ENCODE assay signal across 8 mouse cellular contexts in the genomic region with DNA sequence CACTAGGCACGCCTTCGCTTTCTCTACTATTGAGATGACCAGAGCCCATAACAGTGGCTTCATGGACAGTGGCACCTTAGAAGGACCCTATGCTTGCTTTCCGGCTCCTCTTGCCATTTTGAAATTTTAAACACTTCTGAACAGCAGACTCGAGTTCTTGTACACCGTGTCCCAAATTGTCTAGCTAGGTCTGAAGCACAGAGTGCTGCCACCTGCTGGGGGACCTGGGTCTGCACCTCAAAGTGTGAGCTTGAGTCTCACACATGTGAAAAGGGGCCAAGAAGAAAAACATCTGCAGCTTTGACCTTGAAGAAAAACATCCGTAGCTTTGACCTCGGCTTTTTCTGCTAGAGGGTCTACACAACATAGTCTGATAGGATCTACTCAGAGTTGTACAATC. TPM values are rescaled to one million over a fixed set of nuclear protein-coding genes. Genes with fewer than 3 reads are reported as not detected.
DNase-seq lines count a peak whose midpoint lies in the region; ATAC-seq and TF ChIP-seq lines count a peak whose summit lies in the region.

No protein-coding gene starts in this region.

- peak; percentile 87 for TF ChIP-seq CTCF in embryonic fibroblast, embryonic 13.5 days (IDR thresholded peaks at IDR 0.05; ENCODE audit: borderline replicate concordance, insufficient read depth, low read length)
- TF ChIP-seq CTCF in small intestine, adult 2 months (IDR thresholded peaks at IDR 0.05; ENCODE audit: extremely low read depth, insufficient read length, insufficient replicate concordance, low read depth, low read length), result peak; percentile 91; the same call in 1 of the 2 replicates

- ATAC-seq in lung, embryonic 16.5 days (ENCODE audit: low read depth), result peak; percentile 15; the same call in 1 of the 2 replicates

- intact Hi-C loops in heart, postnatal 25 days (cut with DNase I), result no loop called here

- no peak overlapping the region for H3K4me3 ChIP-seq in embryonic fibroblast, embryonic 13.5 days (ENCODE audit: insufficient read depth, low read length)
- H3K4me3 ChIP-seq in lung, embryonic 16.5 days (ENCODE audit: low read length), result no peak overlapping the region
- H3K4me3 ChIP-seq in small intestine, adult 2 months (ENCODE audit: low read depth, low read length), result no peak overlapping the region

- H3K4me1 ChIP-seq in embryonic fibroblast, embryonic 13.5 days (ENCODE audit: control insufficient read depth, insufficient read depth, low read length), result no peaks in the 10 kb centered on the region
- H3K4me1 ChIP-seq in lung, embryonic 16.5 days (replicated peaks; ENCODE audit: control insufficient read depth, insufficient read depth, low read length), result no peaks in the 10 kb centered on the region
- peaks cover 7% of the 10 kb centered on the region for H3K4me1 ChIP-seq in small intestine, adult 2 months (ENCODE audit: control insufficient read depth, insufficient read depth, insufficient read length, low read length)

- no peak overlapping the region for H3K27ac ChIP-seq in embryonic fibroblast, embryonic 13.5 days (ENCODE audit: insufficient read depth, low read length)
- H3K27ac ChIP-seq in lung, embryonic 16.5 days (ENCODE audit: low read length), result no peak overlapping the region
- H3K27ac ChIP-seq in small intestine, adult 2 months (ENCODE audit: insufficient read depth, low read depth, low read length), result no peak overlapping the region

- no peak for TF ChIP-seq POLR2A in embryonic fibroblast, embryonic 13.5 days (IDR thresholded peaks at IDR 0.05; ENCODE audit: low read depth, low read length)
- no peak for TF ChIP-seq POLR2A in small intestine, adult 2 months (IDR thresholded peaks at IDR 0.05; ENCODE audit: low read depth, low read length)

- peaks cover 11% of the 10 kb centered on the region; the same call in 1 of the 2 replicates for H3K36me3 ChIP-seq in lung, embryonic 16.5 days (ENCODE audit: control insufficient read depth, insufficient read depth, low read length)
- H3K36me3 ChIP-seq in small intestine, adult 2 months (ENCODE audit: control insufficient read depth, insufficient read depth, low read length), result peaks cover 21% of the 10 kb centered on the region

- DNase-seq in heart, adult 18-20 months, result peak; percentile 62 to 85
- no peak for DNase-seq in heart, postnatal 25 days (ENCODE audit: low spot score)
- peak; percentile 77 to 79 for DNase-seq in B cell, adult 2 months
- peak; percentile 70 for DNase-seq in adrenal gland, postnatal 25 days
- peak; percentile 83 for DNase-seq in kidney, postnatal 10 days

- 38% methylated on average over 7 of the region's 7 CpGs for WGBS in lung, embryonic 16.5 days
- 38% methylated on average over 7 of the region's 7 CpGs for WGBS in small intestine, adult 2 months

- no peak overlapping the region for H3K9ac ChIP-seq in lung, embryonic 16.5 days (ENCODE audit: low read length)

- no peaks in the 10 kb centered on the region for H3K9me3 ChIP-seq in lung, embryonic 16.5 days (ENCODE audit: control insufficient read depth, low read length)

- H3K27me3 ChIP-seq in lung, embryonic 16.5 days (ENCODE audit: control insufficient read depth, insufficient read depth, low read depth, low read length), result no peaks in the 10 kb centered on the region
- no peaks in the 10 kb centered on the region for H3K27me3 ChIP-seq in small intestine, adult 2 months (ENCODE audit: control insufficient read depth, insufficient read depth, low read length)

- H3K4me2 ChIP-seq in lung, embryonic 16.5 days (ENCODE audit: low read depth, low read length), result no peak overlapping the region

RNA-seq across cellular contexts. Expression of gene Tsku, which starts 13.1 kb away (rescaled TPM):
- 1 to 10 TPM; 2.3 TPM for total RNA-seq in heart, adult 18-20 months (2021)
- 1 to 10 TPM; 2.1 to 2.7 TPM for total RNA-seq in heart, postnatal 25 days (2021)
- 22.9 and 40.6 TPM in 2 replicates for total RNA-seq in adrenal gland, postnatal 25 days (2021)
- polyA plus RNA-seq in embryonic fibroblast, embryonic 13.5 days (2011; ENCODE audit: insufficient read length, low read depth, missing spikeins), result 63.1 and 77.5 TPM in 2 replicates
- 6.6 and 9.4 TPM in 2 replicates for polyA plus RNA-seq in lung, embryonic 16.5 days (2015; fragmentation: Nextera tagmentation; extraction: Ambion mirVana)
- 34.0 and 55.0 TPM in 2 replicates for polyA plus RNA-seq in small intestine, adult 2 months (2012; rRNA removed)

RNA-seq across cellular contexts. Expression of gene Acer3, which starts 27.0 kb away (rescaled TPM):
- total RNA-seq in heart, adult 18-20 months (2021), result 10 to 100 TPM; 10.1 to 11.7 TPM
- 10 to 100 TPM; 12.2 to 12.3 TPM for total RNA-seq in heart, postnatal 25 days (2021)
- total RNA-seq in adrenal gland, postnatal 25 days (2021), result 12.9 and 20.0 TPM in 2 replicates
- 26.2 and 40.3 TPM in 2 replicates for polyA plus RNA-seq in embryonic fibroblast, embryonic 13.5 days (2011; ENCODE audit: insufficient read length, low read depth, missing spikeins)
- polyA plus RNA-seq in lung, embryonic 16.5 days (2015; fragmentation: Nextera tagmentation; extraction: Ambion mirVana), result 28.4 and 29.4 TPM in 2 replicates
- polyA plus RNA-seq in small intestine, adult 2 months (2012; rRNA removed), result 1.4 and 4.2 TPM in 2 replicates
